Mouse (Mus musculus): ENCODE measurements around the gene Rasa2. TPM values are rescaled to one million over a fixed set of nuclear protein-coding genes. Genes with fewer than 3 reads are reported as not detected.
"Not testable (repeated sequence)": the region's sequence is repeated elsewhere in the genome, so short reads cannot be mapped to it uniquely, and the experiment has no call there.

Rasa2 gene
- 18.7 and 19.3 TPM in 2 replicates for polyA plus RNA-seq (2015; fragmentation: Nextera tagmentation; extraction: Ambion mirVana)

DNA sequence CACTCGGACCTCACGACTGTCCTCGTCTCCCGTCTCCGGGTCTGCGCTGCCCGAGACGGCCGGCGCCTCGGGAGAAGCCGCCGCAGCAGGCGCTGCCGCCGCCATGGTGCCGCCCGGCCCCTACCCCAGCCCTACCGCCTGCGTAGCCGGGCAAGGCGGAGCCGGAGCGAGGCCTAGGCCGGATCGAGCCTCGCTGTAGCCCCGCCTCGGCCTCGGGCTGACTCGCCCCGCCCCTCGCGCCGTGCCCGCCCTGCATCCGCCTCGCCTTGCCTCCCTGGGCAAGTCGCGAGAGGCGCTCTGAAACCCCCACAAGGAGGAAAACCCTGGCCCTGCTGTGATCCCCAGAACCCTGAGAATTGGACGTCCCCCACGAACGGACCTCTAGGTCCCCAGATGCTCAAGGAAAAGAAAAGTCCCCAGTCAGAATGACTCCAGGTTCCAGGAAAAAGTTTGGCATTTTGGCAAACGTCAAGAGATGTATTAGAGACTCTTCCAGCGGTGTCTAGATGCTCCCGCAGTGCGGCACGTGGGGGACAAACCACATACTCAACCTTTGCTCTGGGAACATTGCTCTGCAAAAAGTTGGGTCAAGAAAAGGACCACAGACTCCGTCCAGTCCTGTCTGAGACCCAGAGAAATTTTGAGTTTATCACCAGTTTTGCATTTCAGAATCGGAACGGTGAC lies at the start of gene Rasa2:
Gene Rasa2, minus strand, starts transcription at position 229 of the 684 bp plus-strand sequence.
- Histone ChIP-seq H3K9ac (replicated peaks; ENCODE audit: low read length) (peak within 1 kb of the TSS; percentile 98), H3K27me3 (ENCODE audit: insufficient read depth, low read length) (no peaks in the 10 kb centered on the region), H3K36me3 (ENCODE audit: insufficient read depth, low read length) (no peaks in the 10 kb centered on the region), H3K4me2 (replicated peaks; ENCODE audit: low read depth, low read length) (peak within 1 kb of the TSS; percentile 77), H3K27ac (ENCODE audit: low read length) (peak within 1 kb of the TSS; percentile 98), H3K4me1 (ENCODE audit: insufficient read depth, low read length) (peaks cover 30% of the 10 kb centered on the region), H3K9me3 (ENCODE audit: low read length) (no peaks in the 10 kb centered on the region), H3K4me3 (ENCODE audit: low read length) (peak within 1 kb of the TSS; percentile 92)
- ATAC-seq (ENCODE audit: low FRiP score, low TSS enrichment), result peak; percentile 98
- WGBS, result 2% methylated on average over 50 of the region's 52 CpGs

DNA sequence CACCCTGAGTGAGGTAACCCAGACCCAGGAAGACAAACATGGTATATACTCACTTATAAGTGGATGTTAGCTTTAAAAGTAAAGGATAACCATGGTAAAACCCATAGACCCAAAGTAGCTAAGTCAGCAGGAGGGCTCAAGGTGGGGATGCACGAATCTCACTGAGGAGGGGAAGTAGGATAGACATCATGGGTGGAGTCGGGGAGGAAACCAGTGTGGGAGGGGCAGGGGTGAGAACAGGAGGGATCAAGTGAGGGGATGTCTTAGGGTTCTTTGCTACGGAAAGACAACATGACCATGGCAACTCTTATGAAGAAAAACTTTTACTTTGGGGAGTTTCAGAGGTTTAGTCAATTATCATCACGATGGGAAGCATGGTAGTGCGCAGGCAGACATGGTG lies 47.2 kb upstream of the Rasa2 start:
- no peaks in the 10 kb centered on the region for H3K9me3 ChIP-seq (ENCODE audit: low read length)
- 0 out of 2 replicates have a peak, but pooled peaks cover 2% of the 10 kb centered on the region for H3K36me3 ChIP-seq (ENCODE audit: insufficient read depth, low read length)
- H3K27ac ChIP-seq (ENCODE audit: low read length), result no peak overlapping the region
- no peaks in the 10 kb centered on the region for H3K27me3 ChIP-seq (ENCODE audit: insufficient read depth, low read length)
- no peak overlapping the region for H3K4me2 ChIP-seq (replicated peaks; ENCODE audit: low read depth, low read length)
- no peak overlapping the region for H3K9ac ChIP-seq (replicated peaks; ENCODE audit: low read length)
- WGBS, result 82% methylated on average over 5 of the region's 5 CpGs
- H3K4me1 ChIP-seq (ENCODE audit: insufficient read depth, low read length), result no peaks in the 10 kb centered on the region
- no peak overlapping the region for H3K4me3 ChIP-seq (ENCODE audit: low read length)
- ATAC-seq (ENCODE audit: low FRiP score, low TSS enrichment), result no peak

DNA sequence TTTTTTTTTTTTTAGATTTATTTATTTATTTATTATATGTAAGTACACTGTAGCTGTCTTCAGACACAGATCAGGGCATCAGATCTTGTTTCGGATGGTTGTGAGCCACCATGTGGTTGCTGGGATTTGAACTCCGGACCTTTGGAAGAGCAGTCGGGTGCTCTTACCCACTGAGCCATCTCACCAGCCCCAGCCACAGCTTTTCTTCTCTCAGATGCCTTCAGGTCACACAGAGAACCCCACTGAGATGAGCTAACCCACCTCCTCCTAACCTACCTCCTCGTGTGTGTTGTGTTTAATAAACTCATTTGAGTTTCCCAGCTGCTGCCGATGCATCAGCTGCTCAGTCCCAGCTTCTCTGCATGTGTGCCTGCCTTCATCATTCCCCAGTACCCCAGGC lies 46.3 kb upstream of the Rasa2 start:
- not testable (repeated sequence) for H3K27ac ChIP-seq (ENCODE audit: low read length); H3K4me2 ChIP-seq (replicated peaks; ENCODE audit: low read depth, low read length); ATAC-seq (ENCODE audit: low FRiP score, low TSS enrichment); H3K9ac ChIP-seq (replicated peaks; ENCODE audit: low read length); H3K9me3 ChIP-seq (ENCODE audit: low read length); H3K27me3 ChIP-seq (ENCODE audit: insufficient read depth, low read length); H3K4me3 ChIP-seq (ENCODE audit: low read length); H3K36me3 ChIP-seq (ENCODE audit: insufficient read depth, low read length); H3K4me1 ChIP-seq (ENCODE audit: insufficient read depth, low read length)
- WGBS, result 82% methylated on average over 5 of the region's 5 CpGs

DNA sequence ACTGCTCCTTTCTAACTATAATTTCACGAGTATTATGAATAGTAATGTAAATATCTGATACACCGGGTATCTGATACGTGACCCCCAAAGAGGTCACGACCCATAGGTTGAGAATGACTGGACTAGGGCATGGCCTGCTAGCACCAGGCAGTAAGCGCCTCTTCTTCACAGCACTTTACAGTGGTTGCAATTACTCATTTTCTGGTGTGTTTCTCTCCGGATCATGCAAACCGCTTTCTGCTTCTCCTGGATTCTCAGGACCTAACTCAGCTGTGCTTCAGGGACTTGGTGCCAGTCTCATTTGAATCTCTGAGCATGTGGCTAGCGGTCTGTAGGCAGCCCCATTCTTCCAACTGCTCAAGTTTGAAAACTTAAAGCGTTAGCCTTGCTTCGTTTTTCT lies 45.3 kb upstream of the Rasa2 start:
- H3K9ac ChIP-seq (replicated peaks; ENCODE audit: low read length), result no peak overlapping the region
- H3K9me3 ChIP-seq (ENCODE audit: low read length), result no peaks in the 10 kb centered on the region
- H3K36me3 ChIP-seq (ENCODE audit: insufficient read depth, low read length), result 0 out of 2 replicates have a peak, but pooled peaks cover 2% of the 10 kb centered on the region
- H3K4me1 ChIP-seq (ENCODE audit: insufficient read depth, low read length), result no peaks in the 10 kb centered on the region
- H3K27ac ChIP-seq (ENCODE audit: low read length), result no peak overlapping the region
- H3K4me2 ChIP-seq (replicated peaks; ENCODE audit: low read depth, low read length), result no peak overlapping the region
- WGBS, result 88% methylated on average over 10 of the region's 10 CpGs
- no peak for ATAC-seq (ENCODE audit: low FRiP score, low TSS enrichment)
- H3K27me3 ChIP-seq (ENCODE audit: insufficient read depth, low read length), result no peaks in the 10 kb centered on the region
- no peak overlapping the region for H3K4me3 ChIP-seq (ENCODE audit: low read length)

DNA sequence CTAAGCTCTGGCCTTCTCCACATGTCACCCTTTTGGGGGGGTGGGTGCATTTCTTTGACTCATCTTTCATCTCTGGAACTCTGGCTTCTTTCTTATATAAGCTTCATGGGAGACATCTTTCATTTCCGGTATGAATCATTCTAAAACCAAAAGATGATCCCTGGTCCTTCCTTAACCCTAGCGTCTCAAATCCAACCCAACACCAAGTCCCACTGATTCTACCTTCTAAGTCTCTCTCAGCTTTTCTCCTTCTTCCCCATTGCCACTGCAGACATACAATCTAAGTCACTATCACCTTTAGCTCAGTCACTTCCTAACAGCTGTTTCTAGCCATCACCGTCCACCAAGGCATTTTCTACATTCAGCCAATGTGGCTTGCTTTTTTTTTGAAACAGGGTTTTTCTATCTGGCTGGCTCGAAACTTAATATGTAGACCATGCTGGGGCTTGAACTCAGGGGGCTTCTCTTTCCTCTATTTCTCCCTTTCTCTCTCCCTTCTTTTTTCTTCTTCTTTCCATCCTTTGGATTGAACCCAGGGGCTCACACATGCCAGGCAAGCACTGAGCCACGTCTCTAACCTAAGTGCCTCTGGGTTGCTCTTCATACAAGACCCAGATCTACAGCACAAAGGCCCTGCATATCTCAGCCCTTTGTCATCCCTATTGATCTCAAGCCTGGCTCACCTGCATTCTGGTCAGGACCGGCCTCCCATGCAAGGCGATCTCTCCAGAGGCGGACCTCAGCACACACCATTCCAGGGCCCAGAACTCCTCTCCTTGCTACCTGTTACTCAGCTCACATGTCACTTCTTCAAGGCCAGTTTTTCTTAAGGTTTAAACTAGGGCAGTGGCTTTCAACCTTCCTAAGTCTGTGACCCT lies 44.6 kb upstream of the Rasa2 start:
- H3K9me3 ChIP-seq (ENCODE audit: low read length), result no peaks in the 10 kb centered on the region
- H3K27me3 ChIP-seq (ENCODE audit: insufficient read depth, low read length), result no peaks in the 10 kb centered on the region
- H3K9ac ChIP-seq (replicated peaks; ENCODE audit: low read length), result no peak overlapping the region
- no peak overlapping the region for H3K27ac ChIP-seq (ENCODE audit: low read length)
- H3K4me3 ChIP-seq (ENCODE audit: low read length), result no peak overlapping the region
- H3K4me2 ChIP-seq (replicated peaks; ENCODE audit: low read depth, low read length), result no peak overlapping the region
- no peaks in the 10 kb centered on the region for H3K36me3 ChIP-seq (ENCODE audit: insufficient read depth, low read length)
- 90% methylated on average over 8 of the region's 8 CpGs for WGBS
- H3K4me1 ChIP-seq (ENCODE audit: insufficient read depth, low read length), result no peaks in the 10 kb centered on the region
- ATAC-seq (ENCODE audit: low FRiP score, low TSS enrichment), result no peak

DNA sequence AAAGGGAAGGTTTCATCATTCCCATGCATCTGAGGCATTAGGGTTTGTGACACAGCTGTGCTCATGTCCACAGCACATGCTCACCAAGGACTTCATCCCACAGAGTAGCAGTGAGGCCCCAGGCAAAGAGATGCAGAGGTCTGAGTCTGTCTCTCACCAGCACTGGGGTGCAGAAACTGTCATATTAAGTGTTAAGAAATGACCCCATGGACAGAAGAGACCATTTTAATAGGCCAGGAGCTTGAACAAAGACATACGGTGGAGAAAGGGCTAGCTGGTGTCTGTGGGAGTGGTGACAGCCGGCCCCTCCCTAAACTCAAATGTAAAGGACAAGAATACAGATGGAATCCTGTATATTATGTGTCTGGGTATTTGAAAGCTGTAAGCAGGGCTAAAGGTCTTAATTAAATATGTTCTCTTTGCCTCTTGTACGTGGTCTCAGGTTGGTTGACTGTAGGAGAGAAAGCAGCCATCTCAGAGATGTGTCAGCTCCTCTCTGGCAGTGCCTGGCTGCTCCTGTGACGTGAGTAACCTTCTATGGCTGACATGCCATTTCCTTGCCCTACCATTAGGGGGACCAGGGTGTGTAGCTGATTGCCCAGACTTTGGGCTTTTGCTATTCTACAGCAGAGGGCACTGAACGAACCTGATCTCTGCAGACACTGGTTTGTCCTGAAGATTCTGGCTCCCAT lies 43.8 kb upstream of the Rasa2 start:
- no peak overlapping the region for H3K4me3 ChIP-seq (ENCODE audit: low read length)
- H3K4me2 ChIP-seq (replicated peaks; ENCODE audit: low read depth, low read length), result no peak overlapping the region
- no peaks in the 10 kb centered on the region for H3K36me3 ChIP-seq (ENCODE audit: insufficient read depth, low read length)
- no peaks in the 10 kb centered on the region for H3K4me1 ChIP-seq (ENCODE audit: insufficient read depth, low read length)
- no peaks in the 10 kb centered on the region for H3K27me3 ChIP-seq (ENCODE audit: insufficient read depth, low read length)
- ATAC-seq (ENCODE audit: low FRiP score, low TSS enrichment), result peak; percentile 46; the same call in 1 of the 2 replicates
- no peak overlapping the region for H3K9ac ChIP-seq (replicated peaks; ENCODE audit: low read length)
- no peaks in the 10 kb centered on the region for H3K9me3 ChIP-seq (ENCODE audit: low read length)
- WGBS, result 30% methylated on average over 5 of the region's 5 CpGs
- H3K27ac ChIP-seq (ENCODE audit: low read length), result no peak overlapping the region

DNA sequence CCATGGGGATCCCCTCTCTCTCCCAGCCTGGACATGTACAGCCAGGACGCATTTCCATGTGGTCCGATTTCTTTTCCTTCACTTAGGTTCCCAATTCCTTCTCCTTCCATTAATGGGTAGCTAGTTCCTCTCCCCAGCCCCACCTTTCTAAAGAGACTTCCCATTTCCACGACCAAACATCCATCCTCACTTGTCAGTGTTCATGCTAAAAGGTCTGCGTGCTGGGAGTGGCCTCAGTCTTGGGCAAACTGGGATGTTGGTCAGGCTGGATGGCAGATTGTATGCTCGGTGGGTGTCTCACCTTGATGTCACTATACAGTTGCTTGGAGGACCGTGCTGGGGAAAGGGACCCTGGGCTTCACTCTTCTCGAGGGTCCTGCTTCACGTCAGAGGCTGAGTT lies 42.9 kb upstream of the Rasa2 start:
- no peaks in the 10 kb centered on the region for H3K36me3 ChIP-seq (ENCODE audit: insufficient read depth, low read length)
- H3K4me1 ChIP-seq (ENCODE audit: insufficient read depth, low read length), result no peaks in the 10 kb centered on the region
- H3K9me3 ChIP-seq (ENCODE audit: low read length), result no peaks in the 10 kb centered on the region
- H3K4me3 ChIP-seq (ENCODE audit: low read length), result no peak overlapping the region
- no peak overlapping the region for H3K4me2 ChIP-seq (replicated peaks; ENCODE audit: low read depth, low read length)
- no peak for ATAC-seq (ENCODE audit: low FRiP score, low TSS enrichment)
- no peaks in the 10 kb centered on the region for H3K27me3 ChIP-seq (ENCODE audit: insufficient read depth, low read length)
- no peak overlapping the region for H3K27ac ChIP-seq (ENCODE audit: low read length)
- H3K9ac ChIP-seq (replicated peaks; ENCODE audit: low read length), result no peak overlapping the region
- WGBS, result 86% methylated on average over 8 of the region's 8 CpGs

DNA sequence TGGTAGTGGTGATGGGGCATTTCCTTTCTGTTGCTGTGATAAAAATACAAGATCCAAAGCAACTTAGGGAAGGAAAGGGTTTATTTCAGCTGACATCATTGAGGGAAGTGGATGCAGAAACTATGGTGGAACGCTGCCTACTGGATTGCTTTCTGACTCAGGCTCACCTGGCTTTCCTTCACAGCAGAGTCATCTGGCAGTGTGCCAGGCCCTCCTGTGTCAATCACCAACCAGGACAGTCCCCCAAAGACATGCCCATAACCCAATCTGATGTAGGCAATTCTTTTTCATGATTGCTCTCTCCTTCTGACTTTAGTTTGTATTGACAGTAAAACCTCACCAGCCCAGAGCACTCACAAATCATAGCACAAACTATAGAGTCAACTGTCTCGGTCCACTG lies 41.0 kb upstream of the Rasa2 start:
- no peak for ATAC-seq (ENCODE audit: low FRiP score, low TSS enrichment)
- H3K4me1 ChIP-seq (ENCODE audit: insufficient read depth, low read length), result no peaks in the 10 kb centered on the region
- WGBS, result 79% methylated on average over 2 of the region's 2 CpGs
- H3K27ac ChIP-seq (ENCODE audit: low read length), result no peak overlapping the region
- no peak overlapping the region for H3K4me2 ChIP-seq (replicated peaks; ENCODE audit: low read depth, low read length)
- no peak overlapping the region for H3K4me3 ChIP-seq (ENCODE audit: low read length)
- no peak overlapping the region for H3K9ac ChIP-seq (replicated peaks; ENCODE audit: low read length)
- no peaks in the 10 kb centered on the region for H3K36me3 ChIP-seq (ENCODE audit: insufficient read depth, low read length)
- no peaks in the 10 kb centered on the region for H3K27me3 ChIP-seq (ENCODE audit: insufficient read depth, low read length)
- no peaks in the 10 kb centered on the region for H3K9me3 ChIP-seq (ENCODE audit: low read length)

DNA sequence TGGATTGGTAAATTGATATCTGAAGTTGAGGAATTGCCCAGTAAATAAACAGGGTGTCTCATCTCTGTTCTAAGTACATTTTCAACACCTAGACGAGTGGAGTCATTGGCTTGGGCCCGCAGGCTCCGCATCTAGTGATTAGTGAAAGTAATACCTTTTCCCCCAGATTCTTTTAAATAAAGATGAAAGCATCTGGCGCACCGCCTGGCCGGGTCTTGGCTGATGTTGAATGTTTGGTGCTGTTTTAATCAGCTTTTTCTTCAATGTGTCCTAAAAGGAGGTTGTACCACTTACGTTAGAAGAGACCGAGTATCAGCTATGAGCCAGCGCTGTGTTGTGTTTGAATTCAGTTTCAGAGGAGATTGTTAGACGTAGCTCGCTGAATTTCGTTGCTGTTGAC lies 39.8 kb upstream of the Rasa2 start:
- WGBS, result 90% methylated on average over 12 of the region's 12 CpGs
- no peak overlapping the region for H3K9ac ChIP-seq (replicated peaks; ENCODE audit: low read length)
- no peak for ATAC-seq (ENCODE audit: low FRiP score, low TSS enrichment)
- H3K4me1 ChIP-seq (ENCODE audit: insufficient read depth, low read length), result no peaks in the 10 kb centered on the region
- no peaks in the 10 kb centered on the region for H3K9me3 ChIP-seq (ENCODE audit: low read length)
- no peaks in the 10 kb centered on the region for H3K27me3 ChIP-seq (ENCODE audit: insufficient read depth, low read length)
- H3K27ac ChIP-seq (ENCODE audit: low read length), result no peak overlapping the region
- H3K4me2 ChIP-seq (replicated peaks; ENCODE audit: low read depth, low read length), result no peak overlapping the region
- H3K36me3 ChIP-seq (ENCODE audit: insufficient read depth, low read length), result no peaks in the 10 kb centered on the region
- H3K4me3 ChIP-seq (ENCODE audit: low read length), result no peak overlapping the region
